Mouse (Mus musculus): ENCODE data around the gene Fnbp1l. TPM values are rescaled to one million over a fixed set of nuclear protein-coding genes. Genes with fewer than 3 reads are reported as not detected.

Gene Fnbp1l
- total and polyA plus RNA-seq, 3 experiments = 1.5 to 2.0 (median 2.0) TPM

DNA sequence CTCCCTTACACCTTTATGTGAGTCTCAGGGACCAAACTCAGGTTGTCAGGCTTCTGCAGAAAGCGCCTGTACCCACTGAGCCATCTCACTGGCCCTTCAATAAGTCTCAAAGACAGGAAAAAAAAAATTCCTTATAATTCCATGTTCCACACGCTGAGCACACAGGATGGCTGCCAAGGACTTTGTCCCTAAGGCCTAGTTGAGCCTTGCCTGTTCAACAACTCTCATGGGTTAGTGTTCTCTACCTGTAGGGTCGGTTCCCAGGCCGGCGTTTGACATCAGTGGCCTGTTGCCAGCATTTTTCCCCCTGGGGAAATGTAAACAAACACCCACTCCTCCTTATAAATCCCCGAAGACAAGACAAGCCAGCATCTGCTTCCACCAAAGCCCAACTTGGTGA is 8.3 kb upstream of the Fnbp1l start:
- TF ChIP-seq MAFK (IDR thresholded peaks at IDR 0.05; ENCODE audit: insufficient replicate concordance, low read length) (no peak), TCF12 (IDR thresholded peaks at IDR 0.05; ENCODE audit: low read depth, low read length) (no peak), MAZ (IDR thresholded peaks at IDR 0.05; ENCODE audit: low read depth, low read length) (no peak), NELFE (IDR thresholded peaks at IDR 0.05; ENCODE audit: low read depth, low read length) (no peak), MYC (IDR thresholded peaks at IDR 0.05; ENCODE audit: low read depth, low read length) (no peak), POLR2A (IDR thresholded peaks at IDR 0.05; ENCODE audit: low read depth, low read length) (no peak), PAX5 (IDR thresholded peaks at IDR 0.05; ENCODE audit: low read length) (no peak), ZKSCAN1 (IDR thresholded peaks at IDR 0.05; ENCODE audit: borderline replicate concordance, low read depth, low read length) (no peak), USF1 (IDR thresholded peaks at IDR 0.05; ENCODE audit: low read depth, low read length) (no peak), UBTF (IDR thresholded peaks at IDR 0.05; ENCODE audit: low read depth, low read length) (no peak), CTCF (conservative IDR thresholded peaks at IDR 0.05 in 1 of 2, IDR thresholded peaks at IDR 0.05 in 1 of 2; ENCODE audit: low read depth in 2 of 2, low read length in 2 of 2) (no peak), CHD1 (IDR thresholded peaks at IDR 0.05; ENCODE audit: low read depth, low read length) (no peak), USF2 (conservative IDR thresholded peaks at IDR 0.05; ENCODE audit: low read depth, low read length) (no peak), ZNF384 (IDR thresholded peaks at IDR 0.05; ENCODE audit: low read depth, low read length) (no peak), CHD2 (IDR thresholded peaks at IDR 0.05; ENCODE audit: low read length) (no peak)
- DNase-seq (ENCODE audit: extremely low read depth) = no peak
- Histone ChIP-seq H3K9me3 (replicated peaks; ENCODE audit: low read length) (no peaks in the 10 kb centered on the region), H3K27me3 (replicated peaks) (no peaks in the 10 kb centered on the region), H3K4me3 (replicated peaks in 1 of 3; ENCODE audit: low read depth in 2 of 3, low read length in 2 of 3, poor library complexity in 1 of 3) (no peak overlapping the region), H3K4me2 (ENCODE audit: insufficient read depth, low read depth, poor library complexity, severe bottlenecking) (no peak overlapping the region), H3K79me2 (replicated peaks; ENCODE audit: control insufficient read depth, extremely low read depth, insufficient read depth, poor library complexity, severe bottlenecking) (no peaks in the 10 kb centered on the region), H3K36me3 (replicated peaks in 1 of 2; ENCODE audit: control insufficient read depth in 1 of 2, insufficient read depth in 1 of 2, low read length in 1 of 2) (no peaks in the 10 kb centered on the region), H3K27ac (ENCODE audit: insufficient read depth, low read depth) (no peak overlapping the region), H3K4me1 (ENCODE audit: control insufficient read depth in 1 of 2, insufficient read depth in 2 of 2) (no peaks in the 10 kb centered on the region), H3K9ac (ENCODE audit: insufficient read depth, low read depth) (no peak overlapping the region)
- in situ Hi-C loops (cut with MboI; ENCODE audit: low pct_ligation_motif_present, low pct_unique_long_range_greater_than_20kb, low sequenced_read_pairs) = loop anchor here (25.0 kb wide), 3 partner anchors 284 to 741 kb away; partner anchors contain the start of genes 1810037I17Rik and Gm10959
- dilution Hi-C loops (cut with MboI; ENCODE audit: extremely low pct_ligation_motif_present, extremely low pct_unique_long_range_greater_than_20kb, low sequenced_read_pairs) = no loop called here

DNA sequence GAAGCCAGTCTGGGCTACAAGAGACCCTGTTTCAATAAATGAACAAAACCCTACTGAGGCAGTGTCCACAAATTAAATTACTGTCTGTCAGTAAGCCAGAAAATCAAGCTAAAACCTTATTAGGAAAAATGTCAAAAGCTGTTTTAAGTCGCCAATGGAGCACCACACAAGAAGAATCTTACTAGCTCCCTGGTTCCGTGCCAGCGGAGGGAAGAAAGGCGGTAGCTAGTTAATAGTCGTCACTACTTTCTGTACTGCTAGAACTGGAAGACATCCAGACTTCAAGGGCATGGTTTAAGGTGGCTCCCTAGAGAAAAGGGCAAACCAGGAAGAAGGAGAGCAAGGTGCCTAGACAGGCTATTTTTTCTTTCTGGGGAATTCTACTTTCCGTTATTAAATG is 5.1 kb upstream of the Fnbp1l start:
- no peak overlapping the region for H3K4me3 ChIP-seq (replicated peaks in 1 of 3; ENCODE audit: low read depth in 2 of 3, low read length in 2 of 3, poor library complexity in 1 of 3)
- dilution Hi-C loops (cut with MboI; ENCODE audit: extremely low pct_ligation_motif_present, extremely low pct_unique_long_range_greater_than_20kb, low sequenced_read_pairs) (no loop called here), in situ Hi-C loops (cut with MboI; ENCODE audit: low pct_ligation_motif_present, low pct_unique_long_range_greater_than_20kb, low sequenced_read_pairs) (no loop called here)
- H3K79me2 ChIP-seq (replicated peaks; ENCODE audit: control insufficient read depth, extremely low read depth, insufficient read depth, poor library complexity, severe bottlenecking) = no peaks in the 10 kb centered on the region
- H3K4me2 ChIP-seq (ENCODE audit: insufficient read depth, low read depth, poor library complexity, severe bottlenecking) = no peak overlapping the region
- no peak for TF ChIP-seq E2F4 (IDR thresholded peaks at IDR 0.05; ENCODE audit: insufficient replicate concordance, low read depth, low read length)
- TF ChIP-seq GABPA (IDR thresholded peaks at IDR 0.05; ENCODE audit: insufficient replicate concordance, low read depth, low read length) = no peak
- no peak for TF ChIP-seq UBTF (IDR thresholded peaks at IDR 0.05; ENCODE audit: low read depth, low read length)
- TF ChIP-seq JUND (conservative IDR thresholded peaks at IDR 0.05; ENCODE audit: low read depth, low read length) = no peak
- TF ChIP-seq SMC3 (IDR thresholded peaks at IDR 0.05; ENCODE audit: low read depth, low read length) = no peak
- TF ChIP-seq NRF1 (IDR thresholded peaks at IDR 0.05; ENCODE audit: low read depth, low read length) = no peak
- TF ChIP-seq HCFC1 (IDR thresholded peaks at IDR 0.05; ENCODE audit: low read depth, low read length) = no peak
- no peak for TF ChIP-seq POLR2AphosphoS2 (IDR thresholded peaks at IDR 0.05; ENCODE audit: low read depth, low read length)
- peaks cover 3% of the 10 kb centered on the region for H3K27me3 ChIP-seq (replicated peaks)
- H3K27ac ChIP-seq (ENCODE audit: insufficient read depth, low read depth) = no peak overlapping the region
- H3K9me3 ChIP-seq (replicated peaks; ENCODE audit: low read length) = no peaks in the 10 kb centered on the region
- no peak overlapping the region for H3K9ac ChIP-seq (ENCODE audit: insufficient read depth, low read depth)
- no peaks in the 10 kb centered on the region for H3K4me1 ChIP-seq (ENCODE audit: control insufficient read depth in 1 of 2, insufficient read depth in 2 of 2)
- H3K36me3 ChIP-seq (replicated peaks in 1 of 2; ENCODE audit: control insufficient read depth in 1 of 2, insufficient read depth in 1 of 2, low read length in 1 of 2) = no peaks in the 10 kb centered on the region
- DNase-seq (ENCODE audit: extremely low read depth) = no peak

Measured in CH12.LX (cell line).